Mouse (Mus musculus) heart, postnatal 0 days (tissue): ENCODE measurements around the gene Txndc16.

ENCODE experiments used
- CTCF ChIP-seq: IDR thresholded peaks from 2 replicates; pipeline ENCODE4 v1.5.1; 2016; ENCODE audit warnings: antibody characterized with exemption, control low read depth, low read depth
- EP300 ChIP-seq: IDR thresholded peaks from 2 replicates; pipeline ENCODE4 v1.6.1; 2016; ENCODE audit warnings: antibody characterized with exemption, low read depth

GRCm38 (mm10) chr14:45210683-45211082, 9.4 kb downstream of the Txndc16 start:
- TF ChIP-seq CTCF (no peak), EP300 (no peak)
